Mouse (Mus musculus) adrenal gland, postnatal 4 days (tissue): ENCODE data around the gene Fndc5. TPM values are rescaled to one million over a fixed set of nuclear protein-coding genes. Genes with fewer than 3 reads are reported as not detected.

Source experiments
- total RNA-seq, 2 experiments: library from RNA; stranded (reverse); gene quantifications; 2 replicates each; pipeline ENCODE4 v1.2.3; 2021

The Fndc5 gene
- total RNA-seq, 2 experiments from 2014 or later: 13.0 to 13.2 TPM

Other genes with a start within 250 kb of the Fndc5 start
- 10 to 100 TPM; 54.8 to 61.1 TPM for gene Azin2, start 174.6 kb upstream of the Fndc5 start, total RNA-seq
- gene Ak2, start 145.0 kb upstream of the Fndc5 start, total RNA-seq: 100 to 1,000 TPM; 144 to 163 TPM
- gene Rnf19b, start 78.7 kb upstream of the Fndc5 start, total RNA-seq: 10 to 100 TPM; 23.1 to 24.6 TPM
- gene Tmem54, start 31.5 kb upstream of the Fndc5 start, total RNA-seq: 1 to 10 TPM in 1 of 2 experiments, not detected in 1; 1.1 TPM
- 1 to 10 TPM; 7.1 to 9.4 TPM for gene Hpca, start 15.0 kb upstream of the Fndc5 start, total RNA-seq
- 10 to 100 TPM; 42.7 to 44.7 TPM for gene S100pbp, start 52.7 kb downstream of the Fndc5 start, total RNA-seq
- 10 to 100 TPM; 79.5 to 80.4 TPM for gene Yars, start 52.8 kb downstream of the Fndc5 start, total RNA-seq
- 10 to 100 TPM; 15.7 to 21.0 TPM for gene C77080, start 124.4 kb downstream of the Fndc5 start, total RNA-seq
- 1 to 10 TPM; 3.8 to 4.4 TPM for gene Sync, start 150.6 kb downstream of the Fndc5 start, total RNA-seq
- gene Rbbp4, start 198.4 kb downstream of the Fndc5 start, total RNA-seq: 100 to 1,000 TPM; 188 to 206 TPM
- gene Zbtb8os, start 198.7 kb downstream of the Fndc5 start, total RNA-seq: 10 to 100 TPM; 51.1 to 52.2 TPM
- gene Zbtb8a, start 241.1 kb downstream of the Fndc5 start, total RNA-seq: 10 to 100 TPM; 12.2 to 14.0 TPM